Mouse (Mus musculus) embryonic facial prominence, embryonic 12.5 days (tissue): ENCODE measurements around the gene Ina. TPM values are rescaled to one million over a fixed set of nuclear protein-coding genes. Genes with fewer than 3 reads are reported as not detected.

ENCODE experiments used
- polyA plus RNA-seq: library from polyadenylated mRNA; unstranded; fragments of >200 nt; fragmentation: Nextera tagmentation; extraction: Ambion mirVana; gene quantifications from 2 replicates; pipeline ENCODE4 v1.2.1, GENCODE M21; 2016

Ina gene
- polyA plus RNA-seq, 1 experiment from 2014 or later: 39.4 TPM

Other genes starting within 250 kb of the Ina start
- 75.2 and 76.1 TPM in 2 replicates for gene Nt5c2, start 455 bp downstream of the Ina start, polyA plus RNA-seq
- gene Pcgf6, start 36.2 kb downstream of the Ina start, polyA plus RNA-seq: 31.5 and 31.7 TPM in 2 replicates
- 11.9 and 12.4 TPM in 2 replicates for gene Taf5, start 53.0 kb downstream of the Ina start, polyA plus RNA-seq
- gene Usmg5, start 75.9 kb downstream of the Ina start, polyA plus RNA-seq: 1,248 and 1,291 TPM in 2 replicates
- 11.8 and 14.0 TPM in 2 replicates for gene Pdcd11, start 76.1 kb downstream of the Ina start, polyA plus RNA-seq
- 6.1 and 7.0 TPM in 2 replicates for gene Calhm2, start 123.6 kb downstream of the Ina start, polyA plus RNA-seq
- not detected in 2 replicates for gene Calhm1, start 129.6 kb downstream of the Ina start, polyA plus RNA-seq
- gene Calhm3, start 143.1 kb downstream of the Ina start, polyA plus RNA-seq: not detected in 2 replicates
- gene Neurl1a, start 164.1 kb downstream of the Ina start, polyA plus RNA-seq: 8.7 TPM in 2 replicates